Mouse (Mus musculus) liver, embryonic 16.5 days (tissue): ENCODE measurements around the gene AC109138.7. TPM values are rescaled to one million over a fixed set of nuclear protein-coding genes. Genes with fewer than 3 reads are reported as not detected.

ENCODE experiments used
- ATAC-seq: fragments of 200-750 bp; cut with Nextera tagmentation; 2 replicates; pipeline ENCODE4 v1.8.0; 2017; ENCODE audit warnings: low read depth, mild to moderate bottlenecking, moderate number of reproducible peaks, moderate library complexity
- H3K27ac ChIP-seq: fragments of 300-500 bp; sonication (generic); 2 replicates; pipeline ENCODE4 v1.5.1; 2014; ENCODE audit warnings: mild to moderate bottlenecking, low read length
- H3K27me3 ChIP-seq: fragments of 300-500 bp; sonication (generic); 2 replicates; pipeline ENCODE4 v1.6.1; 2014; ENCODE audit warnings: low read depth, low read length, mixed read lengths; ENCODE audit not compliant: control insufficient read depth, insufficient read depth
- H3K36me3 ChIP-seq: fragments of 300-500 bp; sonication (generic); 2 replicates; pipeline ENCODE4 v1.6.1; 2014; ENCODE audit warnings: mild to moderate bottlenecking; ENCODE audit not compliant: control insufficient read depth, insufficient read depth
- H3K4me1 ChIP-seq: fragments of 300-500 bp; sonication (generic); 2 replicates; pipeline ENCODE4 v1.6.1; 2014; ENCODE audit warnings: low read depth, low read length, mixed read lengths; ENCODE audit not compliant: control insufficient read depth
- H3K4me2 ChIP-seq: fragments of 300-500 bp; sonication (generic); 2 replicates; pipeline ENCODE4 v1.6.1; 2014; ENCODE audit warnings: low read depth, low read length, mixed read lengths
- H3K4me3 ChIP-seq: fragments of 300-500 bp; sonication (generic); 2 replicates; pipeline ENCODE4 v1.5.1; 2014; ENCODE audit warnings: low read depth, mild to moderate bottlenecking, low read length
- H3K9ac ChIP-seq: fragments of 300-500 bp; sonication (generic); 2 replicates; pipeline ENCODE4 v1.6.1; 2014; ENCODE audit warnings: low read depth, low read length
- H3K9me3 ChIP-seq: fragments of 300-500 bp; sonication (generic); replicated peaks from 2 replicates; pipeline ENCODE4 v1.6.1; 2016; ENCODE audit warnings: low read length; ENCODE audit not compliant: control insufficient read depth
- WGBS: fragments of 180-500 bp; shearing (Covaris S2); extraction: QIAGEN DNeasy Blood & Tissue Kit; methylation state at CpG from one replicate; pipeline ENCODE4 v1.1.7; 2014; ENCODE audit not compliant: insufficient replicate concordance; 5-methylcytosine and 5-hydroxymethylcytosine counted together
- polyA plus RNA-seq: library from polyadenylated mRNA; unstranded; fragments of >200 nt; fragmentation: Nextera tagmentation; extraction: Ambion mirVana; gene quantifications from 2 replicates; pipeline ENCODE4 v1.2.1, GENCODE M21; 2015

Gene AC109138.7
- polyA plus RNA-seq, 1 experiment from 2014 or later: not detected

- H3K4me2 ChIP-seq: peak within 1 kb of the TSS; percentile 38; the same call in 1 of the 2 replicates
- H3K4me1 ChIP-seq: peaks cover 6% of the 10 kb centered on the region
- no peak within 1 kb of the TSS for H3K4me3 ChIP-seq
- H3K27ac ChIP-seq: no peak within 1 kb of the TSS
- no peak within 1 kb of the TSS for H3K9ac ChIP-seq
- no peaks in the 10 kb centered on the region for H3K36me3 ChIP-seq
- 22% methylated on average over 11 of the region's 11 CpGs for WGBS
- H3K27me3 ChIP-seq: no peaks in the 10 kb centered on the region
- no peaks in the 10 kb centered on the region for H3K9me3 ChIP-seq
- ATAC-seq: peak; percentile 26; the same call in 1 of the 2 replicates
These were observed 38.7 kb upstream of the AC109138.7 start, which contains the start of gene Carns1 for GRCm38 (mm10) chr19:4175368-4175947. Gene Carns1 (minus strand): TSS chr19:4175479.

GRCm38 (mm10) chr19:4180411-4180810 is 33.7 kb upstream of the AC109138.7 start:
- Histone ChIP-seq H3K9ac (no peak overlapping the region), H3K4me3 (no peak overlapping the region), H3K27ac (no peak overlapping the region), H3K27me3 (no peaks in the 10 kb centered on the region), H3K9me3 (no peaks in the 10 kb centered on the region), H3K4me1 (peaks cover 15% of the 10 kb centered on the region), H3K4me2 (no peak overlapping the region), H3K36me3 (no peaks in the 10 kb centered on the region)
- 70% methylated on average over 7 of the region's 7 CpGs for WGBS
- no peak for ATAC-seq

- Histone ChIP-seq H3K4me1 (peaks cover 16% of the 10 kb centered on the region), H3K4me3 (no peak overlapping the region), H3K36me3 (no peaks in the 10 kb centered on the region), H3K9ac (no peak overlapping the region), H3K4me2 (no peak overlapping the region), H3K27ac (no peak overlapping the region), H3K27me3 (no peaks in the 10 kb centered on the region), H3K9me3 (no peaks in the 10 kb centered on the region)
- ATAC-seq: no peak
- WGBS: 43% methylated on average over 3 of the region's 3 CpGs
These were observed 32.3 kb upstream of the AC109138.7 start for GRCm38 (mm10) chr19:4181892-4182291.

- WGBS: 59% methylated on average over 2 of the region's 2 CpGs
- H3K9ac ChIP-seq: no peak overlapping the region
- no peak overlapping the region for H3K4me3 ChIP-seq
- H3K4me2 ChIP-seq: no peak overlapping the region
- no peaks in the 10 kb centered on the region for H3K9me3 ChIP-seq
- no peaks in the 10 kb centered on the region for H3K36me3 ChIP-seq
- ATAC-seq: no peak
- no peaks in the 10 kb centered on the region for H3K27me3 ChIP-seq
- peaks cover 16% of the 10 kb centered on the region for H3K4me1 ChIP-seq
- no peak overlapping the region for H3K27ac ChIP-seq
These were observed 30.5 kb upstream of the AC109138.7 start for GRCm38 (mm10) chr19:4183689-4184088.

GRCm38 (mm10) chr19:4184976-4185975 is 28.9 kb upstream of the AC109138.7 start:
- Histone ChIP-seq H3K27me3 (no peaks in the 10 kb centered on the region), H3K4me2 (no peak overlapping the region; the same call in 1 of the 2 replicates), H3K36me3 (no peaks in the 10 kb centered on the region), H3K4me1 (peaks cover 16% of the 10 kb centered on the region), H3K27ac (peak overlapping the region; percentile 69), H3K9me3 (no peaks in the 10 kb centered on the region), H3K9ac (no peak overlapping the region), H3K4me3 (no peak overlapping the region)
- 29% methylated on average over 15 of the region's 15 CpGs for WGBS
- peak; percentile 52 for ATAC-seq

GRCm38 (mm10) chr19:4187303-4187702 is 26.9 kb upstream of the AC109138.7 start:
- Histone ChIP-seq H3K27me3 (no peaks in the 10 kb centered on the region), H3K4me2 (no peak overlapping the region)
- WGBS: 59% methylated on average over 3 of the region's 3 CpGs

GRCm38 (mm10) chr19:4189051-4189620 is 25.0 kb upstream of the AC109138.7 start:
- H3K9ac ChIP-seq: no peak overlapping the region
- no peak overlapping the region for H3K27ac ChIP-seq
- H3K4me3 ChIP-seq: no peak overlapping the region
- H3K36me3 ChIP-seq: peaks cover 3% of the 10 kb centered on the region
- H3K9me3 ChIP-seq: no peaks in the 10 kb centered on the region
- no peak for ATAC-seq
- H3K4me1 ChIP-seq: peaks cover 39% of the 10 kb centered on the region
- WGBS: 75% methylated on average over 12 of the region's 12 CpGs
- no peaks in the 10 kb centered on the region for H3K27me3 ChIP-seq
- H3K4me2 ChIP-seq: no peak overlapping the region

More at GRCm38 (mm10) chr19:4187303-4187702, 26.9 kb upstream of the AC109138.7 start:
- Histone ChIP-seq H3K27ac (no peak overlapping the region), H3K36me3 (no peaks in the 10 kb centered on the region), H3K9ac (no peak overlapping the region), H3K4me3 (no peak overlapping the region), H3K4me1 (peaks cover 25% of the 10 kb centered on the region), H3K9me3 (no peaks in the 10 kb centered on the region)
- no peak for ATAC-seq

- ATAC-seq: no peak
- peak within 1 kb of the TSS; percentile 90 for H3K27ac ChIP-seq
These were observed 23.3 kb upstream of the AC109138.7 start, which contains the start of gene Tbc1d10c for GRCm38 (mm10) chr19:4190831-4191334. Gene Tbc1d10c (minus strand): TSS chr19:4191284.

More at GRCm38 (mm10) chr19:4190831-4191334, 23.3 kb upstream of the AC109138.7 start, which contains the start of gene Tbc1d10c:
- H3K9ac ChIP-seq: peak within 1 kb of the TSS; percentile 98
- H3K27me3 ChIP-seq: no peaks in the 10 kb centered on the region
- H3K4me1 ChIP-seq: peaks cover 40% of the 10 kb centered on the region
- H3K36me3 ChIP-seq: peaks cover 21% of the 10 kb centered on the region
- WGBS: 24% methylated on average over 4 of the region's 4 CpGs
- H3K4me3 ChIP-seq: peak within 1 kb of the TSS; percentile 97
- H3K9me3 ChIP-seq: no peaks in the 10 kb centered on the region
- H3K4me2 ChIP-seq: peak within 1 kb of the TSS; percentile 90
